Mouse (Mus musculus) heart, embryonic 14.5 days (tissue): ENCODE results near the gene Stx5a. TPM values are rescaled to one million over a fixed set of nuclear protein-coding genes. Genes with fewer than 3 reads are reported as not detected.

ENCODE experiments used
- ATAC-seq: fragments of 200-750 bp; cut with Nextera tagmentation; 2 replicates; pipeline ENCODE4 v1.8.0; 2017; ENCODE audit warnings: low read depth, moderate TSS enrichment; ENCODE audit not compliant: insufficient number of reproducible peaks, insufficient read depth, low FRiP score
- H3K27ac ChIP-seq, 2 experiments: fragments of 200-500 bp in 1 of 2; fragments of 300-500 bp in 1 of 2; sonication (generic) in 1 of 2; replicated peaks in 1 of 2; 2 replicates each; pipeline ENCODE4 v1.5.1; 2012 to 2014; ENCODE audit warnings: low read depth in 2 of 2, low read length in 2 of 2, control low read depth in 1 of 2, mild to moderate bottlenecking in 1 of 2, mixed read lengths in 1 of 2; ENCODE audit not compliant: control insufficient read depth in 1 of 2, insufficient read depth in 1 of 2
- H3K27me3 ChIP-seq: fragments of 300-500 bp; sonication (generic); 2 replicates; pipeline ENCODE4 v1.6.1; 2014; ENCODE audit warnings: mild to moderate bottlenecking, low read length, control low read depth; ENCODE audit not compliant: control insufficient read depth, insufficient read depth
- H3K36me3 ChIP-seq: fragments of 300-500 bp; sonication (generic); 2 replicates; pipeline ENCODE4 v1.6.1; 2014; ENCODE audit warnings: mild to moderate bottlenecking, control low read depth, low read length, mixed read lengths; ENCODE audit not compliant: control insufficient read depth, insufficient read depth
- H3K4me1 ChIP-seq, 2 experiments: fragments of 200-500 bp in 1 of 2; fragments of 300-500 bp in 1 of 2; sonication (generic) in 1 of 2; 2 replicates each; pipeline ENCODE4 v1.6.1; 2012 to 2014; ENCODE audit warnings: low read length in 2 of 2, control low read depth in 1 of 2, mixed read lengths in 1 of 2; ENCODE audit not compliant: control insufficient read depth in 2 of 2, insufficient read depth in 2 of 2
- H3K4me2 ChIP-seq: fragments of 300-500 bp; sonication (generic); 2 replicates; pipeline ENCODE4 v1.6.1; 2014; ENCODE audit warnings: mild to moderate bottlenecking, low read length
- H3K4me3 ChIP-seq, 2 experiments: fragments of 200-500 bp in 1 of 2; fragments of 300-500 bp in 1 of 2; sonication (generic) in 1 of 2; 2 replicates each; pipeline ENCODE4 v1.5.1; 2012 to 2014; ENCODE audit warnings: low read length in 2 of 2, mild to moderate bottlenecking in 2 of 2, control low read depth in 1 of 2, low read depth in 1 of 2, moderate library complexity in 1 of 2; ENCODE audit not compliant: control insufficient read depth in 1 of 2, insufficient read depth in 1 of 2
- H3K9ac ChIP-seq: fragments of 300-500 bp; sonication (generic); 2 replicates; pipeline ENCODE4 v1.6.1; 2014; ENCODE audit warnings: mild to moderate bottlenecking, low read length
- H3K9me3 ChIP-seq: fragments of 300-500 bp; sonication (generic); 2 replicates; pipeline ENCODE4 v1.6.1; 2016; ENCODE audit warnings: low read length, control low read depth; ENCODE audit not compliant: control insufficient read depth
- WGBS: fragments of 180-500 bp; shearing (Covaris S2); extraction: QIAGEN DNeasy Blood & Tissue Kit; methylation state at CpG from one replicate; pipeline ENCODE4 v1.1.7; 2014; 5-methylcytosine and 5-hydroxymethylcytosine counted together
- microRNA-seq: library from miRNA; unstranded; fragments of <30 nt; microRNA quantifications from one replicate; pipeline ENCODE4, GENCODE M21; 2016
- polyA plus RNA-seq: library from polyadenylated mRNA; unstranded; fragments of >200 nt; fragmentation: Nextera tagmentation; extraction: Ambion mirVana; gene quantifications from 2 replicates; pipeline ENCODE4 v1.2.1, GENCODE M21; 2014

Gene Stx5a
- polyA plus RNA-seq, 1 experiment from 2014 or later: 83.5 TPM

- H3K36me3 ChIP-seq: peaks cover 40% of the 10 kb centered on the region
- peak overlapping the region; percentile 56 for H3K4me2 ChIP-seq
- no peak overlapping the region for H3K27ac ChIP-seq
- no peaks in the 10 kb centered on the region for H3K9me3 ChIP-seq
- H3K4me1 ChIP-seq: peaks cover 5 to 8% of the 10 kb centered on the region in 2 experiments
- no peak overlapping the region for H3K9ac ChIP-seq
- no peak for ATAC-seq
- peak overlapping the region in 1 of 2 experiments; percentile 46; a peak in 2 of 4 replicates for H3K4me3 ChIP-seq
- no peaks in the 10 kb centered on the region for H3K27me3 ChIP-seq
- whole genome bisulfite sequencing: 84% methylated on average over 9 of the region's 9 CpGs
These were observed 62.1 kb downstream of the Stx5a start for GRCm38 (mm10) chr19:8803204-8803780.

- ATAC-seq: no peak
- no peak overlapping the region for H3K4me2 ChIP-seq
- H3K9ac ChIP-seq: no peak overlapping the region
- peaks cover 48% of the 10 kb centered on the region for H3K36me3 ChIP-seq
- WGBS: 86% methylated on average over 11 of the region's 11 CpGs
- no peaks in the 10 kb centered on the region for H3K27me3 ChIP-seq
- H3K9me3 ChIP-seq: no peaks in the 10 kb centered on the region
- peaks cover 5 to 8% of the 10 kb centered on the region in 2 experiments for H3K4me1 ChIP-seq
- H3K27ac ChIP-seq: no peak overlapping the region
- H3K4me3 ChIP-seq: no peak overlapping the region
These were observed 62.9 kb downstream of the Stx5a start for GRCm38 (mm10) chr19:8803879-8804660.

Small RNAs within 50 kb of the gene (microRNA-seq; reads per million reads assigned to microRNA genes)
- gene Mir6992: not detected

Other genes with a start within 250 kb of the Stx5a start
- gene Slc22a8, start 150.2 kb upstream of the Stx5a start, polyA plus RNA-seq: not detected in 2 replicates
- gene Slc22a6, start 123.4 kb upstream of the Stx5a start, polyA plus RNA-seq: not detected in 2 replicates
- gene Chrm1, start 77.6 kb upstream of the Stx5a start, polyA plus RNA-seq: 0.12 TPM in 1 of 2 replicates, not detected in the other
- gene Slc3a2, start 18.0 kb upstream of the Stx5a start, polyA plus RNA-seq: 62.2 and 65.7 TPM in 2 replicates
- 49.7 and 50.5 TPM in 2 replicates for gene Wdr74, start 5.6 kb upstream of the Stx5a start, polyA plus RNA-seq
- 1.2 TPM in 1 of 2 replicates, not detected in the other for gene 1700092M07Rik, start 695 bp upstream of the Stx5a start, polyA plus RNA-seq
- gene Nxf1, start 15.7 kb downstream of the Stx5a start, polyA plus RNA-seq: 101 and 105 TPM in 2 replicates
- gene Tmem223, start 29.6 kb downstream of the Stx5a start, polyA plus RNA-seq: 167 and 196 TPM in 2 replicates
- 59.0 and 69.7 TPM in 2 replicates for gene Tmem179b, start 33.1 kb downstream of the Stx5a start, polyA plus RNA-seq
- gene Taf6l, start 45.0 kb downstream of the Stx5a start, polyA plus RNA-seq: 10.8 and 10.9 TPM in 2 replicates
- 128 and 146 TPM in 2 replicates for gene Polr2g, start 57.2 kb downstream of the Stx5a start, polyA plus RNA-seq
- gene Zbtb3, start 61.1 kb downstream of the Stx5a start, polyA plus RNA-seq: 3.0 and 3.2 TPM in 2 replicates
- gene Ttc9c, start 77.9 kb downstream of the Stx5a start, polyA plus RNA-seq: 27.7 and 31.8 TPM in 2 replicates
- gene Hnrnpul2, start 78.6 kb downstream of the Stx5a start, polyA plus RNA-seq: 3.9 and 5.0 TPM in 2 replicates
- gene AC129217.1, start 88.4 kb downstream of the Stx5a start, polyA plus RNA-seq: 0.43 TPM in 1 of 2 replicates, not detected in the other
- gene Bscl2, start 96.1 kb downstream of the Stx5a start, polyA plus RNA-seq: 40.6 and 45.0 TPM in 2 replicates
- gene Gng3, start 97.8 kb downstream of the Stx5a start, polyA plus RNA-seq: 1.0 and 2.3 TPM in 2 replicates
- 1.2 and 1.3 TPM in 2 replicates for gene Lrrn4cl, start 109.4 kb downstream of the Stx5a start, polyA plus RNA-seq
- 118 and 123 TPM in 2 replicates for gene Ubxn1, start 130.1 kb downstream of the Stx5a start, polyA plus RNA-seq
- 67.4 and 78.2 TPM in 2 replicates for gene Uqcc3, start 139.5 kb downstream of the Stx5a start, polyA plus RNA-seq
- gene Lbhd1, start 142.3 kb downstream of the Stx5a start, polyA plus RNA-seq: 48.3 and 51.5 TPM in 2 replicates
- not detected in 2 replicates for gene Gm49403, start 142.5 kb downstream of the Stx5a start, polyA plus RNA-seq
- 53.7 and 55.8 TPM in 2 replicates for gene 1810009A15Rik, start 147.4 kb downstream of the Stx5a start, polyA plus RNA-seq
- not detected in 2 replicates for gene Gm49416, start 147.5 kb downstream of the Stx5a start, polyA plus RNA-seq
- gene Ints5, start 151.6 kb downstream of the Stx5a start, polyA plus RNA-seq: 18.2 TPM in 2 replicates
- gene Ganab, start 156.7 kb downstream of the Stx5a start, polyA plus RNA-seq: 48.0 and 54.6 TPM in 2 replicates
- 27.8 and 34.2 TPM in 2 replicates for gene B3gat3, start 179.0 kb downstream of the Stx5a start, polyA plus RNA-seq
- 0.94 and 1.6 TPM in 2 replicates for gene Rom1, start 187.9 kb downstream of the Stx5a start, polyA plus RNA-seq
- gene Eml3, start 188.1 kb downstream of the Stx5a start, polyA plus RNA-seq: 9.0 TPM in 2 replicates
- gene Mta2, start 200.5 kb downstream of the Stx5a start, polyA plus RNA-seq: 19.8 and 26.5 TPM in 2 replicates
- gene Tut1, start 212.4 kb downstream of the Stx5a start, polyA plus RNA-seq: 14.5 and 15.6 TPM in 2 replicates
- gene Eef1g, start 225.6 kb downstream of the Stx5a start, polyA plus RNA-seq: 234 and 253 TPM in 2 replicates
- gene Ahnak, start 247.9 kb downstream of the Stx5a start, polyA plus RNA-seq: 29.4 and 30.6 TPM in 2 replicates